Mouse (Mus musculus) lung, adult 2 months (tissue): Measurements from ENCODE around the gene Odf3l2.

Experiments used
- CTCF ChIP-seq: fragments of 200-500 bp; IDR thresholded peaks from 2 replicates; pipeline ENCODE4 v1.5.1; 2011; ENCODE audit warnings: mild to moderate bottlenecking, low read length, control low read depth; ENCODE audit not compliant: insufficient read depth
- POLR2A ChIP-seq: fragments of 200-500 bp; IDR thresholded peaks from 2 replicates; pipeline ENCODE4 v1.6.1; 2011; ENCODE audit warnings: low read depth, mild to moderate bottlenecking, control low read depth, low read length, borderline replicate concordance; ENCODE audit errors: extremely low read depth

GRCm38 (mm10) chr10:79612192-79613135, 33.1 kb downstream of the Odf3l2 start:
- no peak for TF ChIP-seq CTCF
- no peak for TF ChIP-seq POLR2A
